Mouse (Mus musculus): ENCODE measurements around the gene Scamp1. TPM values are rescaled to one million over a fixed set of nuclear protein-coding genes. Genes with fewer than 3 reads are reported as not detected.

Scamp1 gene
- polyA plus RNA-seq (2012; ENCODE audit: low replicate concordance), result 0.71 and 0.78 TPM in 2 replicates

DNA sequence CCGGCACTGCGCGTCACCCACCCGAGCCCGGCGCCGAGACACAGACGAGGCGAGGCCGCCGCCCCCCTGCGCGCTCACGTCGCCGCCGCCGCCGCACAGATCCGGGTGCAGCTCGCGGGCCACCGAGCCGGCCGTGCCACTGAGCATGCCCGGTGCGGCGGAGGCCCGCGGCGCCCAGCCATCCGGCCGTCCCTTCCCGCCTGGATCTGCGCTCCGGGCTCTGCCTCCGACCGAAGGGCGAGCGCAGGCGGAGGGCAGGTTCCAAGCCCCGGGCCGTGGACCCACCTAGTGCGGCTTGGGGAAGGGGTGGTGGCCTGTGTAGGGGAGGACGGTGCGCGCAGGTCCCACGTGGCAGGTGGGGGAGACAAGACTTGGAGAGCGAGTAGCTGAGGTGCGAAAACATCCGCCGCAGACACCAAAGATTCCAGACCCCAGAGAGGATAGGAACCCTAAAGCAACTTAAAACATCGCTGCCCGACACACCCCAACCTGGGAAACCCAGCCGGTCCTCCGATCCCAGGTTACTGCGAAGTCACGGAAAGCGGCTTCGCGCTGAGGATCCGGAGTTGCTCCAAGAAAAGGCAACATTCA is at the start of gene Scamp1:
Scamp1 (minus strand) TSS at position 577 of the 591 bp plus-strand sequence.

Other genes with a start within 250 kb of the Scamp1 start
- gene Lhfpl2, start 228.1 kb downstream of the Scamp1 start, polyA plus RNA-seq (2012; ENCODE audit: low replicate concordance), result 10.1 TPM in 1 of 2 replicates, not detected in the other
- 21.5 and 25.9 TPM in 2 replicates for gene Ap3b1, start 73.1 kb upstream of the Scamp1 start, polyA plus RNA-seq (2012; ENCODE audit: low replicate concordance)